Mouse (Mus musculus): ENCODE results near the gene Nt5dc2. TPM values are rescaled to one million over a fixed set of nuclear protein-coding genes. Genes with fewer than 3 reads are reported as not detected.

The Nt5dc2 gene
- polyA plus RNA-seq, 1 experiment from 2014 or later, result 300 TPM

DNA sequence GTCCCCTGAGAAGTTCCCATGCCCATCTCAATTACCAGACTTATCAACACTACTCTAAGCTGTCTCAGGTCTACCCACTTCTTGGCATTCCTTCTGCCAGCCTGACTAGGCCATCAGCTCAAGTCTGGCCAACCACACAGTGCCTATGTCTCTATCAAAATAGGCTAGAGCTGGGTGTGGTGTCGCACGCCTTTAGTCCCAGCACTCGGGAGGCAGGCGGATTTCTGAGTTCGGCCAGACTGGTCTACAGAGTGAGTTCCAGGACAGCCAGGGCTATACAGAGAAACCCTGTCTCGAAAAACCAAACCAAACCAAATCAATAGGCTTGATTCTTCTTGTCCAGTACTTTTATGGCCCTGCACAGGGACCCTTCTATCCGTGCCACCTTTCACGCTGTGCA is 4.0 kb upstream of the Nt5dc2 start:
- Histone ChIP-seq H3K27ac (replicated peaks) (no peak overlapping the region), H3K4me2 (peak overlapping the region; percentile 62), H3K4me3 (peak overlapping the region; percentile 29; the same call in 1 of the 2 replicates), H3K9me3 (no peaks in the 10 kb centered on the region), H3K4me1 (peaks cover 53% of the 10 kb centered on the region), H3K36me3 (peaks cover 38% of the 10 kb centered on the region), H3K9ac (0 out of 2 replicates have a peak overlapping the region, but pooled peaks have one; percentile 33), H3K27me3 (replicated peaks) (no peaks in the 10 kb centered on the region)
- WGBS, result 86% methylated on average over 8 of the region's 8 CpGs
- no peak for ATAC-seq (ENCODE audit: extremely low read depth, insufficient number of reproducible peaks, low FRiP score, low TSS enrichment)

- Histone ChIP-seq H3K27me3 (replicated peaks) (no peaks in the 10 kb centered on the region), H3K27ac (replicated peaks) (peak overlapping the region; percentile 94), H3K36me3 (peaks cover 25% of the 10 kb centered on the region), H3K4me3 (peak overlapping the region; percentile 68), H3K9ac (peak overlapping the region; percentile 87), H3K9me3 (no peaks in the 10 kb centered on the region), H3K4me2 (peak overlapping the region; percentile 77), H3K4me1 (peaks cover 67% of the 10 kb centered on the region)
- under 1% methylated on average over 23 of the region's 23 CpGs for WGBS
- no peak for ATAC-seq (ENCODE audit: extremely low read depth, insufficient number of reproducible peaks, low FRiP score, low TSS enrichment)
Measured at GRCm38 (mm10) chr14:31128101-31128825, 2.6 kb upstream of the Nt5dc2 start.

GRCm38 (mm10) chr14:31128826-31129219 is 2.0 kb upstream of the Nt5dc2 start, which contains the start of gene Smim4:
Smim4 (minus strand) TSS chr14:31128956.
- WGBS, result under 1% methylated on average over 33 of the region's 33 CpGs
- Histone ChIP-seq H3K9me3 (no peaks in the 10 kb centered on the region), H3K4me1 (peaks cover 73% of the 10 kb centered on the region), H3K4me3 (peak within 1 kb of the TSS; percentile 68), H3K4me2 (peak within 1 kb of the TSS; percentile 85), H3K27ac (replicated peaks) (peak within 1 kb of the TSS; percentile 94), H3K9ac (peak within 1 kb of the TSS; percentile 87), H3K36me3 (peaks cover 25% of the 10 kb centered on the region), H3K27me3 (replicated peaks) (no peaks in the 10 kb centered on the region)
- ATAC-seq (ENCODE audit: extremely low read depth, insufficient number of reproducible peaks, low FRiP score, low TSS enrichment), result peak; percentile 90

- no peak for ATAC-seq (ENCODE audit: extremely low read depth, insufficient number of reproducible peaks, low FRiP score, low TSS enrichment)
- WGBS, result 63% methylated on average over 15 of the region's 15 CpGs
- Histone ChIP-seq H3K4me1 (peaks cover 77% of the 10 kb centered on the region), H3K27me3 (replicated peaks) (no peaks in the 10 kb centered on the region), H3K9me3 (no peaks in the 10 kb centered on the region), H3K27ac (replicated peaks) (peak overlapping the region; percentile 89), H3K4me3 (peak overlapping the region; percentile 97), H3K4me2 (peak overlapping the region; percentile 85), H3K36me3 (peaks cover 26% of the 10 kb centered on the region), H3K9ac (peak overlapping the region; percentile 97)
Measured at GRCm38 (mm10) chr14:31129326-31130235, 1.3 kb upstream of the Nt5dc2 start.

DNA sequence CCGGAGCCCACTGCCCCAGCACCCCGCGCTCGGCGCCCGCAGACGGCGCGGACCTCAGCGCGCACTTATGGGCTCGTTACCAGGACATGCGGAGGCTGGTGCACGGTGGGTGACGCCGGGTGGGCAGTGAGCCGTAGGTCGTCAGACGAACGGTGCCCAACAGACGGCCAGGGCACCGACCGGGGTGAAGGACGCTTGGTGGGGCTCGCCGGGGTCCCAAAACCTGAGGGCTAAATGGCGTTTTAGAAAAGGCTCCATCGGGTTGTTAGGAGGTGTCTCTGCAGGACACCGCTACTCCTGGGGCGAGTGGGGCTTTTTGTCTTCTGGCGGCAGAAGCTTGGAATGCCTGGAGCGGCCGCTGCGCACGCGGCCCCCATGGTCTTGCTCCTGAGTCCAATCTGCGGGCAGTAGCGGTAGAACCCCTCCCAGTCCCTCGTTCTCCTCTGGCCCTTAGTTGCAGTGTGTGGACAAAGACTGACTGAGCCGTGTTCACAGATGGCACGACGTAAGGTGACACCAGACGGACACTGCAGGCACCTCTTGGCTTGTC is 494 bp downstream of the Nt5dc2 start:
- Histone ChIP-seq H3K4me3 (peak overlapping the region; percentile 97), H3K4me1 (peaks cover 59% of the 10 kb centered on the region), H3K27me3 (replicated peaks) (no peaks in the 10 kb centered on the region), H3K36me3 (peaks cover 40% of the 10 kb centered on the region), H3K27ac (replicated peaks) (peak overlapping the region; percentile 80), H3K9me3 (no peaks in the 10 kb centered on the region), H3K4me2 (peak overlapping the region; percentile 85), H3K9ac (peak overlapping the region; percentile 97)
- under 1% methylated on average over 43 of the region's 43 CpGs for WGBS
- no peak for ATAC-seq (ENCODE audit: extremely low read depth, insufficient number of reproducible peaks, low FRiP score, low TSS enrichment)

GRCm38 (mm10) chr14:31132031-31132430 is 1.2 kb downstream of the Nt5dc2 start:
- Histone ChIP-seq H3K4me3 (peak overlapping the region; percentile 97), H3K36me3 (peaks cover 42% of the 10 kb centered on the region), H3K27ac (replicated peaks) (no peak overlapping the region), H3K9ac (peak overlapping the region; percentile 97), H3K9me3 (no peaks in the 10 kb centered on the region), H3K4me2 (peak overlapping the region; percentile 85), H3K27me3 (replicated peaks) (no peaks in the 10 kb centered on the region), H3K4me1 (peaks cover 53% of the 10 kb centered on the region)
- no peak for ATAC-seq (ENCODE audit: extremely low read depth, insufficient number of reproducible peaks, low FRiP score, low TSS enrichment)
- 2% methylated on average over 6 of the region's 6 CpGs for WGBS

DNA sequence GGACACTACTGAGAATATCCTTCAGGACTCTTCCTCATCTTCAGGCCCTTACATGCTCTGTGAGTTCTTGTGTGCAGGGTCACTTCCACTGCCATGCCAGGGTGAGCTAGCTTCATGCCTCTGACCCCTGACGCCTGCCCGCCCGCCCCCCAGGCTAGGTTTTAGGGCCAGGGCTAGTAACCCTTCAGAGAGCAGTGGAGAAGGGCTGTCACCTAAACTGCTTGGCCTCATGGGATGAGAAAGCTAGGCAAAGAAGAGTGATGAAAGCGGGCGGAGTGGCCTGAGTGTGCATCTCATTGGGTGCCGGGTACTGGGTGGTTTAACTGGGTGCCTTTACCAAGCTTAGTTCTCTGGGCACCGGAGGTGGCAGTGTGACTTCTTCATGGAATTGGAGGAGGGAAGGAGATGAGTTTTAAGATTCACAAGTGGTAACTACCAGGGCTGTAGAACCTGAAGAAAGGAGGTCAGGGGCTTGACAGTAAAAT is 1.7 kb downstream of the Nt5dc2 start:
- WGBS, result 77% methylated on average over 7 of the region's 7 CpGs
- no peaks in the 10 kb centered on the region for H3K9me3 ChIP-seq
- peaks cover 43% of the 10 kb centered on the region for H3K36me3 ChIP-seq
- no peak for ATAC-seq (ENCODE audit: extremely low read depth, insufficient number of reproducible peaks, low FRiP score, low TSS enrichment)
- H3K4me3 ChIP-seq, result peak overlapping the region; percentile 97
- peak overlapping the region; percentile 85 for H3K4me2 ChIP-seq
- peak overlapping the region; percentile 97 for H3K9ac ChIP-seq
- H3K27ac ChIP-seq (replicated peaks), result no peak overlapping the region
- H3K4me1 ChIP-seq, result peaks cover 53% of the 10 kb centered on the region
- no peaks in the 10 kb centered on the region for H3K27me3 ChIP-seq (replicated peaks)

DNA sequence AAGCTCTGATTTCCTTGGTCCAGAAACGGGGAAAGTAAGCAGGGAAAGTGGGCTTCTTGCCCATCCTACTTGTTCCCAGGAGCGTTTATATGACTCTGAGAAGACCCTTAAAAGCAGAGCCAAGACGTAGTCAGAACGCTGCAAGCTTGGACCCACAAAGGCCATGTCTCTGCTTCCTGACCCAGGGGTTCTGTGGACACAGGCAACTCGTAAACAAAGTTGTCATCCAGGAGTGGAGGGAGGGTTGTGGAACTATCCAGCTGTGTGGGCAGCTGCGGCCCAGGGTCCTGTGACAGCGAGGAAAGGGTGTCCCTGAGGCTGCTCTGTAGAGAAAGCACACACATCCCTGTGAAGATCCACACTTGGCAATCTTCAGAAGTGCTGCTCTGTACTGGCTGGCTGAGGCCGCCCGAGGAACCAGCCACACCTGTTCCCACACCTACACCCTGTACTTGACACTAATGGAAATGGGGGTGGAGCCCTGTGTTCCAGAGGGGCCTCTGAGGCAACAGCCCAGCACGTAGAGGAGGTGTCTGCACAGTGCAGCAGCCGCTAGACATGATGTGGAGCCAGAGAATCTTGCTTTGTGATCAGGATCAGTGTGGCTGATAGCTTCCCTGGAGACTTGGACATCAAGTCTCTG is 2.3 kb downstream of the Nt5dc2 start:
- Histone ChIP-seq H3K9ac (peak overlapping the region; percentile 97), H3K9me3 (no peaks in the 10 kb centered on the region), H3K4me1 (peaks cover 55% of the 10 kb centered on the region), H3K27me3 (replicated peaks) (no peaks in the 10 kb centered on the region), H3K4me2 (peak overlapping the region; percentile 85), H3K27ac (replicated peaks) (no peak overlapping the region), H3K4me3 (peak overlapping the region; percentile 10; the same call in 1 of the 2 replicates), H3K36me3 (peaks cover 49% of the 10 kb centered on the region)
- ATAC-seq (ENCODE audit: extremely low read depth, insufficient number of reproducible peaks, low FRiP score, low TSS enrichment), result no peak
- 59% methylated on average over 11 of the region's 11 CpGs for WGBS

DNA sequence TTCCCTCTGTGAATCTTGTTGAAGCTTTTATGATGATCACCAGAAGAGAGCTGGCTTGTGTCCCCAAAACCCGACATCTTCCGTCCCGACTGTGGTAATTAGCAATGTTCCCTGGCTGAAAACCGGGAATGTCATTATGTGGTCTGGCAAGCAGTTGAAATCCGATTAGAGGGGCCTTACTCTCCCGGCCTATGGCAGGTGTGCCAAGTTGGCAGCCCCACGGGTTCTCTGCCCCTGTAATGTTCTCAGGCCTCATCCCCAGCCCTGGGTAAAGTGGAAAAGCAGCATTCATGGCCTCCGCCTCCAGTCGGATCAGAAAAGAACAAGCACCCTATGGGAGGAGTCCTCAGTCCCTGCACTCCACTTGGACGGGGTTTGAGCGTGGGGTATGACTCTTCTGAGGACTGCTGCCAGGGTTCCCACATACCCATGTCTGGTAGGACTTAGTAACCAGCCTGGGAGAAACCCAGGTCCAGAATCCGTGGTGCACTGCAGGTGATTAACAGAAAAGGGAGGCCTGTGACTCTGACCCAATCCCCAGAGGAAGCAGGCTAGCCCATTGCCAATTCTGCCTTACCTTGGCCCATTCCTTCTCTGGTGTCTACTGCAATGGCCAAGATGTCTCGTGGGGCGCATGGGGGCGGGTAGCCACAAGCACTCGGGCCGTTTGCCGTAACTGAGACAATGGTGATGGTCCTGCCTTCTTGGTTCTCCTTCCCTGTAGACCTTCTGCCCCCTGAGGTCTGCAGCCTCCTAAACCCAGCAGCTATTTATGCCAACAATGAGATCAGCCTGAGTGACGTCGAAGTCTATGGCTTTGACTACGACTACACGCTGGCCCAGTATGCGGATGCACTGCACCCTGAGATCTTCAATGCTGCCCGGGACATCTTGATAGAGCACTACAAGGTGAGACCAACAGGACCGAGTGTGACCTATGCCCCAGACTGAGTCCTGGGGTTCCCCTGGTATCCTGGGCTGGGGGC is 3.5 kb downstream of the Nt5dc2 start:
- no peak overlapping the region for H3K27ac ChIP-seq (replicated peaks)

More for the DNA sequence above, 3.5 kb downstream of the Nt5dc2 start:
- Histone ChIP-seq H3K9ac (peak overlapping the region; percentile 97; the same call in 1 of the 2 replicates), H3K4me3 (no peak overlapping the region), H3K27me3 (replicated peaks) (no peaks in the 10 kb centered on the region), H3K36me3 (peaks cover 61% of the 10 kb centered on the region), H3K4me2 (no peak overlapping the region), H3K4me1 (peaks cover 54% of the 10 kb centered on the region), H3K9me3 (no peaks in the 10 kb centered on the region)
- ATAC-seq (ENCODE audit: extremely low read depth, insufficient number of reproducible peaks, low FRiP score, low TSS enrichment), result no peak
- 81% methylated on average over 25 of the region's 25 CpGs for WGBS
